Mouse (Mus musculus): Measurements from ENCODE around the gene Crybb1. TPM values are rescaled to one million over a fixed set of nuclear protein-coding genes. Genes with fewer than 3 reads are reported as not detected.

Gene Crybb1
- total RNA-seq (2023) = 1 to 10 TPM in 1 of 2 experiments, under 1 TPM in 1; 0.81 to 1.9 TPM

GRCm38 (mm10) chr5:112255426-112255825, at the start of gene Crybb1:
Gene Crybb1, plus strand, starts transcription at chr5:112255815.

DNA sequence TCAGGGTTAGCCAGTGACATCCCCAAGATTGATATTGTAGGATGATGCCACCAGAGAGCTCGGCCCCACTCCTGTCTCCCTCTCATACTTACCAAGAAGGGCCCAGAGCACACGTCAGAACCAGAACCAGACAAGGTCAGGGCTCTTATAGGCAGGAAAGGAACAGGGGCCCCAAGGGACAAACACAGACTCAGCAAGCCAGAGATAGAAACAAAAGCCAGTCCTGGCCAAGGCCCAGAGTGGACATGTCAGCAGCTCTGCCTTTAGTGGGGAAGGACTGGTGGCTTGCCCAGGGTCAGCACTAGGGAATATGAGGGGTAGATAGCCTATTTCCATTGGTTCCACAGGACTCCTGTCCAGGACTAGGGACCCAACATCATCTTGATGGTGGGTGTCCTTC, 3.2 kb upstream of the Crybb1 start, which contains the start of gene Cryba4:
TSS of gene Cryba4 (minus strand) at position 119 of the 400 bp plus-strand sequence.

GRCm38 (mm10) chr5:112276267-112276873, 20.8 kb downstream of the Crybb1 start, which contains the start of gene Tpst2:
Gene Tpst2, plus strand, starts transcription at chr5:112276691.

Other genes starting within 250 kb of the Crybb1 start
- 1 to 10 TPM; 2.4 to 2.7 TPM for gene Cryba4, start 3.3 kb upstream of the Crybb1 start, total RNA-seq (2023)
- 10 to 100 TPM; 76.1 to 84.8 TPM for gene Tpst2, start 20.9 kb downstream of the Crybb1 start, total RNA-seq (2023)
- 10 to 100 TPM; 68.7 to 74.6 TPM for gene Tfip11, start 70.5 kb downstream of the Crybb1 start, total RNA-seq (2023)
- gene Srrd, start 87.2 kb downstream of the Crybb1 start, total RNA-seq (2023) = 10 to 100 TPM; 16.1 to 20.2 TPM
- gene Hps4, start 87.3 kb downstream of the Crybb1 start, total RNA-seq (2023) = 10 to 100 TPM; 19.1 to 19.7 TPM
- not detected for gene Gm6583, start 100.2 kb downstream of the Crybb1 start, total RNA-seq (2023)
- not detected for gene Asphd2, start 139.1 kb downstream of the Crybb1 start, total RNA-seq (2023)
- gene Gm6588, start 193.6 kb downstream of the Crybb1 start, total RNA-seq (2023) = not detected